13 mouse cellular contexts compared by ENCODE assay signal in the genomic region with DNA sequence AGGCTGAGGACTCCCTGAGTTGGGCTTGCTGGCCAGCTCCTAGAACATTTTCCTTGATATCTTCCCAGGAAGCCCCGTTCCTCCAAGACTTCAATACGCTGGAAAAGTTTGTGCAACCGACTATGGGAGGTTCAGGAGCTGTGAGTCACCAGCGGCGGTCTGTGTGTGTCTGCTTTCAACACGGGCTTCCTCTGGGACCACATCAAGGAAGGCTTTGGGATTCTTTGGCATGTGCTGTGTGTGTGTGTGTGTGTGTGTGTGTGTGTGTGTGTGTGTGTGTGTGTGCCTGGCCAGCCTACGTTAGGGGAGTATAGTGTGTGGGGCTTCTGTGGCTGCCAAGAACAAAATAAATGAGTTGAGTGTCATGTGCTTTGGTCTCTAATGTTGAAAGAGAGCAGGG. TPM values are rescaled to one million over a fixed set of nuclear protein-coding genes. Genes with fewer than 3 reads are reported as not detected.
DNase-seq lines count a peak whose midpoint lies in the region; ATAC-seq lines count a peak whose summit lies in the region.
"Had no signal": no experiment of that assay in that cellular context is flagged by ENCODE, and none has a peak within 500 bp of the region (broad histone marks: within the 10 kb centered on the region; RNA-seq: fewer than 3 reads in every experiment).

No protein-coding gene starts in this region.

- no peaks in the 10 kb centered on the region for H3K36me3 ChIP-seq in embryonic facial prominence, embryonic 14.5 days (ENCODE audit: control insufficient read depth, insufficient read depth, low read length)
- no peaks in the 10 kb centered on the region for H3K36me3 ChIP-seq in embryonic facial prominence, embryonic 10.5 days (replicated peaks)
- H3K36me3 ChIP-seq in lung, embryonic 15.5 days = no peaks in the 10 kb centered on the region

- H3K27ac ChIP-seq in embryonic facial prominence, embryonic 14.5 days (replicated peaks; ENCODE audit: low read depth, low read length) = no peak overlapping the region
- no peak overlapping the region for H3K27ac ChIP-seq in embryonic facial prominence, embryonic 10.5 days (replicated peaks)
- H3K27ac ChIP-seq in lung, embryonic 15.5 days = peak overlapping the region; percentile 31; the same call in 1 of the 2 replicates

- H3K9ac ChIP-seq in embryonic facial prominence, embryonic 14.5 days (ENCODE audit: low read depth, low read length) = no peak overlapping the region
- H3K9ac ChIP-seq in lung, embryonic 15.5 days = no peak overlapping the region

- peak; percentile 73 for DNase-seq in embryonic facial prominence, embryonic 14.5 days (ENCODE audit: low spot score)
- DNase-seq in embryonic facial prominence, embryonic 10.5 days (ENCODE audit: low spot score) = no peak
- peak; percentile 28 for DNase-seq in Muller cell, postnatal 12 days (ENCODE audit: inconsistent ontology term)
- DNase-seq in gastrocnemius, postnatal 25 days = peak; percentile 46
- no peak for DNase-seq in cerebellum, adult 9-10 months
- DNase-seq in frontal cortex, postnatal 10 days (ENCODE audit: low spot score in 2 of 2) = no peak
- DNase-seq in c-Kit-positive CD71-positive TER-119-positive erythroid progenitor cells, embryonic 14.5 days (ENCODE audit: low spot score) = no peak
- DNase-seq: right cerebral cortex, postnatal 4 days had no signal

- H3K9me3 ChIP-seq in embryonic facial prominence, embryonic 14.5 days (ENCODE audit: control insufficient read depth, low read length) = no peaks in the 10 kb centered on the region
- no peaks in the 10 kb centered on the region for H3K9me3 ChIP-seq in embryonic facial prominence, embryonic 10.5 days
- H3K9me3 ChIP-seq in lung, embryonic 15.5 days = no peaks in the 10 kb centered on the region

- H3K4me3 ChIP-seq in embryonic facial prominence, embryonic 14.5 days (ENCODE audit: low read depth, low read length) = no peak overlapping the region
- H3K4me3 ChIP-seq in embryonic facial prominence, embryonic 10.5 days = no peak overlapping the region
- H3K4me3 ChIP-seq in lung, embryonic 15.5 days = no peak overlapping the region
- H3K4me3 ChIP-seq: erythroblast, embryonic 14.5 days had no signal

- no peak overlapping the region for H3K4me2 ChIP-seq in embryonic facial prominence, embryonic 14.5 days (ENCODE audit: low read depth, low read length)
- H3K4me2 ChIP-seq in lung, embryonic 15.5 days = no peak overlapping the region

- H3K4me1 ChIP-seq in embryonic facial prominence, embryonic 14.5 days (ENCODE audit: control insufficient read depth, insufficient read depth, low read length) = peaks cover 9% of the 10 kb centered on the region; the same call in 1 of the 2 replicates
- 0 out of 2 replicates have a peak, but pooled peaks cover 2% of the 10 kb centered on the region for H3K4me1 ChIP-seq in embryonic facial prominence, embryonic 10.5 days
- 0 out of 2 replicates have a peak, but pooled peaks cover 2% of the 10 kb centered on the region for H3K4me1 ChIP-seq in lung, embryonic 15.5 days

- H3K27me3 ChIP-seq in embryonic facial prominence, embryonic 14.5 days (replicated peaks; ENCODE audit: control insufficient read depth, insufficient read depth, low read length) = no peaks in the 10 kb centered on the region
- H3K27me3 ChIP-seq in embryonic facial prominence, embryonic 10.5 days (replicated peaks; ENCODE audit: low read depth, poor library complexity, severe bottlenecking) = peaks cover 5% of the 10 kb centered on the region; the same call in 1 of the 2 replicates
- H3K27me3 ChIP-seq in lung, embryonic 15.5 days = no peaks in the 10 kb centered on the region

- 41% methylated on average over 7 of the region's 7 CpGs for whole genome bisulfite sequencing in embryonic facial prominence, embryonic 14.5 days
- WGBS in embryonic facial prominence, embryonic 10.5 days = 84% methylated on average over 7 of the region's 7 CpGs
- 43% methylated on average over 7 of the region's 7 CpGs for WGBS in lung, embryonic 15.5 days

- 0 out of 2 replicates have a peak, but pooled peaks have one; percentile 33 for ATAC-seq in embryonic facial prominence, embryonic 14.5 days (ENCODE audit: low read depth)
- peak; percentile 81 for ATAC-seq in lung, embryonic 15.5 days (ENCODE audit: borderline replicate concordance, extremely low read depth, low FRiP score, low TSS enrichment)
- ATAC-seq: hindbrain, embryonic 16.5 days had no signal

RNA-seq across cellular contexts. Expression of gene E030025P04Rik, which starts 17.7 kb away (rescaled TPM):
- not detected in 2 replicates for polyA plus RNA-seq in embryonic facial prominence, embryonic 14.5 days (2014; fragmentation: Nextera tagmentation; extraction: Ambion mirVana)
- not detected in 2 replicates for polyA plus RNA-seq in embryonic facial prominence, embryonic 10.5 days (2016; fragmentation: Nextera tagmentation; extraction: Ambion mirVana)
- total RNA-seq in gastrocnemius, postnatal 25 days (2021) = not detected
- 0.14 TPM in 1 of 2 replicates, not detected in the other for polyA plus RNA-seq in lung, embryonic 15.5 days (2015; fragmentation: Nextera tagmentation; extraction: Ambion mirVana)
- total RNA-seq: layer of hippocampus, postnatal 10 days had no signal
- polyA plus RNA-seq: erythroblast, embryonic 14.5 days; hindbrain, embryonic 16.5 days; liver, embryonic 16.5 days had no signal

Comparison
In these comparisons a context has a peak if more than half of its experiments do, and no peak if none do; other contexts are left out.
1. DNase-seq: peak in embryonic facial prominence, embryonic 14.5 days (single experiment), Muller cell, postnatal 12 days (single experiment) and gastrocnemius, postnatal 25 days (single experiment); none in embryonic facial prominence, embryonic 10.5 days (single experiment), cerebellum, adult 9-10 months (single experiment), frontal cortex, postnatal 10 days (0 of 2) and c-Kit-positive CD71-positive TER-119-positive erythroid progenitor cells, embryonic 14.5 days (single experiment).